Mouse (Mus musculus) neural tube, embryonic 13.5 days (tissue): ENCODE data around the gene Fam160a1. TPM values are rescaled to one million over a fixed set of nuclear protein-coding genes. Genes with fewer than 3 reads are reported as not detected.

Experiments
- ATAC-seq: fragments of 200-750 bp; cut with Nextera tagmentation; 2 replicates; pipeline ENCODE4 v1.8.0; 2017; ENCODE audit warnings: low read depth, mild to moderate bottlenecking, moderate TSS enrichment, moderate library complexity
- H3K27ac ChIP-seq: fragments of 300-500 bp; sonication (generic); replicated peaks from 2 replicates; pipeline ENCODE4 v1.5.1; 2015; ENCODE audit warnings: moderate library complexity, mild to moderate bottlenecking, inconsistent platforms
- H3K27me3 ChIP-seq: fragments of 300-500 bp; sonication (generic); 2 replicates; pipeline ENCODE4 v1.6.1; 2015; ENCODE audit warnings: mild to moderate bottlenecking, inconsistent platforms
- H3K36me3 ChIP-seq: fragments of 300-500 bp; sonication (generic); 2 replicates; pipeline ENCODE4 v1.6.1; 2015; ENCODE audit warnings: mild to moderate bottlenecking, inconsistent platforms
- H3K4me1 ChIP-seq: fragments of 300-500 bp; sonication (generic); replicated peaks from 2 replicates; pipeline ENCODE4 v1.6.1; 2015; ENCODE audit warnings: inconsistent platforms
- H3K4me2 ChIP-seq: fragments of 300-500 bp; sonication (generic); 2 replicates; pipeline ENCODE4 v1.6.1; 2015; ENCODE audit warnings: inconsistent platforms, mild to moderate bottlenecking, moderate library complexity
- H3K4me3 ChIP-seq: fragments of 300-500 bp; sonication (generic); 2 replicates; pipeline ENCODE4 v1.5.1; 2015; ENCODE audit warnings: mild to moderate bottlenecking, inconsistent platforms
- H3K9ac ChIP-seq: fragments of 300-500 bp; sonication (generic); 2 replicates; pipeline ENCODE4 v1.6.1; 2015; ENCODE audit warnings: moderate library complexity, mild to moderate bottlenecking, inconsistent platforms
- H3K9me3 ChIP-seq: fragments of 300-500 bp; sonication (generic); 2 replicates; pipeline ENCODE4 v1.6.1; 2016; ENCODE audit warnings: inconsistent platforms
- WGBS: fragments of 180-500 bp; shearing (Covaris S2); methylation state at CpG from one replicate; pipeline ENCODE4 v1.1.7; 2015; 5-methylcytosine and 5-hydroxymethylcytosine counted together
- polyA plus RNA-seq: library from polyadenylated mRNA; unstranded; fragments of >200 nt; fragmentation: Nextera tagmentation; extraction: Ambion mirVana; gene quantifications from 2 replicates; pipeline ENCODE4 v1.2.1, GENCODE M21; 2015

Gene Fam160a1
- polyA plus RNA-seq = 0.21 and 0.39 TPM in 2 replicates

DNA sequence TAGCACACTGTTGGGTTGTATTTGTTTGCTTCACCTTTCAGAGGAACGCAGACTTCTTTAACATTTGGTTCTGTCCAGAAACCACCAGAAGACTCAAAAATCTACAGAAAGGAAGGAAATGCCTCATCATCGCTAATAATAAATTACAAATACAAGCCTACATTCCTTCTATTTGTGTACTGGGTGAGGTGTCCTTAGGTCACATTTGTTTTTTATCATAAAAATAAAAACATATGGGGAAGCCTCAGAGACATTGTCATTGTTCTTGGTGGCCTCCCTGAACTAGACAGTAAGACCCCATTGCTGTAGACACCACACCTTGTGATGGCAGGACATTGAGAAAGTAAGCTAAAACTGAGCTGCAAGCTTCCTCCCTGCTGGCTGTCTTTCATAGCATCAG is at the start of gene Fam160a1:
Fam160a1 (minus strand) TSS at position 101 of the 400 bp plus-strand sequence.
- Histone ChIP-seq H3K27me3 (no peaks in the 10 kb centered on the region), H3K9me3 (no peaks in the 10 kb centered on the region), H3K9ac (no peak within 1 kb of the TSS), H3K4me2 (no peak within 1 kb of the TSS), H3K4me3 (no peak within 1 kb of the TSS), H3K27ac (no peak within 1 kb of the TSS), H3K4me1 (no peaks in the 10 kb centered on the region), H3K36me3 (no peaks in the 10 kb centered on the region)
- 95% methylated on average over 2 of the region's 2 CpGs for WGBS
- no peak for ATAC-seq

DNA sequence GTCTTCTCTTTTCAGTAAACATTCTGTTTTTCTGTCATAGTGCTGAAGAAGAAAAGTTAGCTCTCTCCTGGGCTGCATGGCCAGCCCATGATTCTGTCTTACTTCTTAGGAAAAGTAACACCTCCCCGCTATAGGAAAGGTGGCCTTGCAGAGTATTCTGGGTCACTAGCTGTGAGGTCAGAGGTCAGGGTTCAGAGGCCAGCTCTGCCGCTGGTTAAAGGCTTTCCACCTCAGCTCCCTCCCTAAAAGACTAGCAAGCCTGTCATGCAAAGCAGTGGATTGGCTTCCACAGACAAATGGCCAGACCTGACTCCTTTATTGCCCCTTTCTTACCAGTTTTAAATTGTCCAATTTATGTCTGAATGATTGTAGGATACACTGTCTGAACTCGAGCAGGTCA is 46.9 kb upstream of the Fam160a1 start:
- Histone ChIP-seq H3K27me3 (no peaks in the 10 kb centered on the region), H3K4me2 (no peak overlapping the region), H3K27ac (no peak overlapping the region), H3K36me3 (no peaks in the 10 kb centered on the region), H3K9me3 (no peaks in the 10 kb centered on the region), H3K4me3 (no peak overlapping the region), H3K9ac (no peak overlapping the region), H3K4me1 (no peaks in the 10 kb centered on the region)
- no peak for ATAC-seq
- WGBS = 15% methylated on average over 3 of the region's 3 CpGs

DNA sequence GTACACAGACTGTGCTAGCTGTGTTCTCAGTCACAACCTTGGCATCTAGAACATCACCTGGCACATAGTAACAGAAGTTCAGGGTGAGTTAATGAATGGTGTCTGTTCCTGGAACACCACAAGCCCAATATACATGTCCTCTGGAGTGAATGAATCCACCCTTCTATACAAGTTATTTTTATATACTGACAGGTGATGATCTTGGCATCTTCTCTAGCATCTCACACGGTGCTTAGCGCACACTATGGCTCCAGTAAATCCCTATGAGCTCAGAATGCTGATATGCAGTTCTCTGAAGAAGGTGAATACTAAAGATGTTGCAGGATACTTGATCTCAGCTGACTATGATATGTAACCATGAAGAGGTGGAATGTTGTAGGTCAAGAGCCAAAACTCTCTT is 45.8 kb upstream of the Fam160a1 start:
- ATAC-seq = no peak
- no peak overlapping the region for H3K4me2 ChIP-seq

DNA sequence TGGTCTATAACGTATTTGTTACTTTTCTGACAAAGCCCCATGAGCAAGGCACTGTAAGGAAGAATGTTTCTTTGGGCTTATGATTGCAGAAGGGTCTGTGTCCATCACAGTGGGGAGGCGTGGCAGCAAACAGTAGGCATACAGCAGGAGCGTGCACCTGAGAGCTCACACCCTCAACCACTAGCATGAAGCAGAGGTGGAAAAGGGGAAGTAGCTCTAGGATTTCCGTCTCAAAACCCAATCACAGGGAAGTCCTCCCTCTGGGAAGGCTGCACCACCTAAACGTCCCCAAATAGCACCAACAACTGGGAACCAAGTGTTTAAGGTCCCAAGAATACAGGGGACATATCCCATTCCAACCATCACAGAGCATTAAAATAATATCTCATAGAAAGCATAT is 43.9 kb upstream of the Fam160a1 start:
- Histone ChIP-seq H3K27ac (no peak overlapping the region), H3K9me3 (no peaks in the 10 kb centered on the region), H3K9ac (no peak overlapping the region), H3K4me3 (no peak overlapping the region), H3K4me2 (no peak overlapping the region), H3K36me3 (no peaks in the 10 kb centered on the region), H3K4me1 (no peaks in the 10 kb centered on the region), H3K27me3 (no peaks in the 10 kb centered on the region)
- WGBS = 89% methylated on average over 5 of the region's 5 CpGs
- ATAC-seq = no peak

More for the DNA sequence above, 45.8 kb upstream of the Fam160a1 start:
- H3K27me3 ChIP-seq = no peaks in the 10 kb centered on the region
- 97% methylated on average over 2 of the region's 2 CpGs for WGBS
- no peak overlapping the region for H3K9ac ChIP-seq
- no peak overlapping the region for H3K27ac ChIP-seq
- H3K36me3 ChIP-seq = no peaks in the 10 kb centered on the region
- no peak overlapping the region for H3K4me3 ChIP-seq
- H3K9me3 ChIP-seq = no peaks in the 10 kb centered on the region
- H3K4me1 ChIP-seq = no peaks in the 10 kb centered on the region

DNA sequence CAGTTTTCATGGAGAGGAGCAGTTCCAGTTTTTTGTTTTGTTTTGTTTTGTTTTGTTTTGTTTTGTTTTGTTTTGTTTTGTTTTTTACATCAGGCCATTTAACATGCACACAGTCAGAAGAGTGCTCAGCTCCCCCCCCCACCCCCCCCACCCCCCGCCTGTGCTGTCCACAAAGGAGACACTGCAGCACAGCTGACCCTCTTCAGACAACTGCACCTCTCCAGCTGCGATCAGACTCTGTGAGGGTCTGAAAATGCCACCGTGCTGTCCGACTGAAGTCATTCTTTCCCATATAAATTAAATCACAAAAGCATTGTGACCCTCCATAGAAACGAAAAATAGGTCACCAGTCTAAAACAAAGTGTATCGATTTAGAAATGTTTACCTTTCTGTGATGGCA is 42.2 kb upstream of the Fam160a1 start:
- no peaks in the 10 kb centered on the region for H3K9me3 ChIP-seq
- no peaks in the 10 kb centered on the region for H3K36me3 ChIP-seq
- no peak overlapping the region for H3K9ac ChIP-seq
- ATAC-seq = no peak
- no peaks in the 10 kb centered on the region for H3K4me1 ChIP-seq
- H3K27me3 ChIP-seq = no peaks in the 10 kb centered on the region
- H3K4me2 ChIP-seq = no peak overlapping the region
- WGBS = 58% methylated on average over 6 of the region's 6 CpGs
- no peak overlapping the region for H3K27ac ChIP-seq
- no peak overlapping the region for H3K4me3 ChIP-seq

DNA sequence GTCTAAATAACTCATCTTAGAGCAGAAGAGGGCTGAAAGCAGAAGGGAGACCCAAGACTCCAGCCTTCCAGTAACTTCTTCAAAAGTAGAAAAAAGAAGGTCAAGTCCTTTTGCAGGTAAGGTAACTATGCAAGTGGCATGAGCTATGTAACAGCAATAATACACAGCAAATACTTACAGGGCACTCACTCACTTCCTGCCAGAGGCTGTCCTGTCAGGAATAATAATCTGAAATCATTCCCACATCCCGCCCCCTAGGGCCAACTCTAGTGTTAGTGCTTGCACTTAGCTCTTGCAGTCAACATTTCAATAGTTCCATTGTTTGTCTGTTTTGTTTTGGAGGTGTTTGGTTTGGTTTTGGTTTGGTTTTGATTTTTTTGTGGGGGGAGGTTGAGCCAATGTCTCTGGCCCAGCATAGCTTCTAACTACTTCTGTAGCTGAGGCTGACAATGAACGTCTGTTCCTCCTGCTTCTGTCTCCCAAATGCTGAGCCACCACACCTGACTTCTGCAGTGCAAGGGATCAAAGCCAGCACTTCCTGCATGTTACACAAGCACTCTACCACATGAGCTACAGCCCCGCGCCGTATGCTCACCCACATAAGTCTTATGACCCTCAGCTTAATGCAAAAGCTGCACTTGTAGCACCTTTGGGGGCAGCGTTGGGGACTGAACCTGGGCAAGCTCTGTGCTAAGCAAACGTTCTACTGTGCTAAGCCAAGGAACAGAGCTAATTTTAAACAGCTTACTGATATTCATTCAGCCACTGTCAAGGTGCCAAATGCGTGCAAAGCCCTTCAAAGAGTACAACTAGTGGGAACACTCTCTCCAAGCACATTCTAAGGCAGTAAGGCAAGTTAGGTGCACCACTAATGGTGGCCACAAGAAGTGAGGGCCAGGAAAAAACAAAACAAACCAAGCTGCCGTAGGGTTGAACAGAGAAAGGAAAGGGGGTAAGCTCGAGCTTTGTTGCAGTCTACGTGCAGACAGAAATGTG is 41.3 kb upstream of the Fam160a1 start:
- Histone ChIP-seq H3K9ac (no peak overlapping the region), H3K27ac (no peak overlapping the region), H3K4me3 (no peak overlapping the region), H3K9me3 (no peaks in the 10 kb centered on the region), H3K4me1 (no peaks in the 10 kb centered on the region), H3K36me3 (no peaks in the 10 kb centered on the region), H3K4me2 (no peak overlapping the region), H3K27me3 (no peaks in the 10 kb centered on the region)
- no peak for ATAC-seq
- 79% methylated on average over 11 of the region's 11 CpGs for whole genome bisulfite sequencing

DNA sequence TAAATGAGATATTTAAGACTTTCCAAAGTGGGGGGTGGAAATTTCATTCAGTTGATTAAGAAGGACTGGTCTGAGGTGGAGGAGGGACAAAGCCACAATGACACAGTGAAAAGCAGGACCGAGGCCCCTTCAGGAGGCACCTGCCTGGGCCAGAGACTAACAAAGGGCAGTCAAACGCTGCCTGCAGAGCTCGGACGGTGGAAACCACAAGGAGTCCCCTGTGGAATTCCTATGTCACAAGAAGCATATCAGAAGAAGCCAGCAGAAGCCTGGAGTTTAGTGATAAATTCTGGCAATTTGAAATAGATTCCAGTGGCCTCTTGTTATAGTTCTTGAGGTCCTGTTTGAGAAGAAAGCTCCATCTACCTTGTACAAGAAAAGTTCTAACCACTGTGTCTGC is 40.0 kb upstream of the Fam160a1 start:
- Histone ChIP-seq H3K4me1 (no peaks in the 10 kb centered on the region), H3K27me3 (no peaks in the 10 kb centered on the region), H3K9me3 (no peaks in the 10 kb centered on the region), H3K4me2 (no peak overlapping the region), H3K9ac (no peak overlapping the region), H3K36me3 (no peaks in the 10 kb centered on the region), H3K27ac (no peak overlapping the region), H3K4me3 (no peak overlapping the region)
- no peak for ATAC-seq
- 21% methylated on average over 4 of the region's 4 CpGs for WGBS

DNA sequence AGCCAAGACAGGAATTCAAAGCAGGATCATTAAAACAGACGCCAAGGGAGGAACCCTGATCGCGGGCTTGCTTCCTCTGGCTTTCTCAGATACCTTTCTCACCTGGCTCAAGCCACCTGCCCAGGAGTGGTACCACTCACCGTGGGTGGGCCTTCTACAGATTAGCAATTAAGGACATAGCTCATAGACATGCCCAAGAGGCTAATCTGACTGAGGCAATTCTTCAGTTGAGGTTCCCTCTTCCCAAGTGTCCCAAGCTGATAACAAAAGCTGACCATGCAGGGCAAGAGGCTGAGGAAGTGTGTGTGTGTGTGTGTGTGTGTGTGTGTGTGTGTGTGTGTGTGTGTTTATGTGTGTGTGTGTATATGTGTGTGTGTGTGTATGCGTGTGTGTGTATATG is 38.9 kb upstream of the Fam160a1 start:
- no peaks in the 10 kb centered on the region for H3K9me3 ChIP-seq
- no peak for ATAC-seq
- no peak overlapping the region for H3K27ac ChIP-seq
- no peak overlapping the region for H3K4me3 ChIP-seq
- 90% methylated on average over 5 of the region's 5 CpGs for WGBS
- no peaks in the 10 kb centered on the region for H3K36me3 ChIP-seq
- no peaks in the 10 kb centered on the region for H3K4me1 ChIP-seq
- H3K27me3 ChIP-seq = no peaks in the 10 kb centered on the region
- no peak overlapping the region for H3K4me2 ChIP-seq
- H3K9ac ChIP-seq = no peak overlapping the region

DNA sequence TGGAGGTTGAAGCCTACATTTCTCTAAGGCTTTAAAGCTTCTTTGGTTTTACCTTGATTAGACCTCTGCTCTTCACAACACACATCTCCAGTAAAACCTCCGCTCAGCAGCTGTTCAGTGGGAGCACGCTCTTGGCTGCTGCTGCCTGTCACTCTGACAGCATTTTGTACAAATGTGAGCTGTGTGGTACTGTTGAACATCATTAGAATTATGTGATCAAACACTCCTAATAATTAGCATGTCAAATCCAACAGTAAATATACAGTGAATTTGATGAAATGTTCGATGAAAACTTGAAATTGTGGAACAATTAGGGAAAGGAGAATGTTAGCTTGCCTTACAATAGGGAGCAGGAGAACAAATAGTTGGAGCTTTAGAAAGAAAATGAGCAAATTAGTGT is 38.0 kb upstream of the Fam160a1 start:
- Histone ChIP-seq H3K36me3 (no peaks in the 10 kb centered on the region), H3K9me3 (no peaks in the 10 kb centered on the region), H3K4me2 (no peak overlapping the region), H3K27ac (no peak overlapping the region), H3K4me3 (no peak overlapping the region), H3K4me1 (no peaks in the 10 kb centered on the region), H3K27me3 (no peaks in the 10 kb centered on the region), H3K9ac (no peak overlapping the region)
- ATAC-seq = no peak
- WGBS = 90% methylated on average over 3 of the region's 3 CpGs

DNA sequence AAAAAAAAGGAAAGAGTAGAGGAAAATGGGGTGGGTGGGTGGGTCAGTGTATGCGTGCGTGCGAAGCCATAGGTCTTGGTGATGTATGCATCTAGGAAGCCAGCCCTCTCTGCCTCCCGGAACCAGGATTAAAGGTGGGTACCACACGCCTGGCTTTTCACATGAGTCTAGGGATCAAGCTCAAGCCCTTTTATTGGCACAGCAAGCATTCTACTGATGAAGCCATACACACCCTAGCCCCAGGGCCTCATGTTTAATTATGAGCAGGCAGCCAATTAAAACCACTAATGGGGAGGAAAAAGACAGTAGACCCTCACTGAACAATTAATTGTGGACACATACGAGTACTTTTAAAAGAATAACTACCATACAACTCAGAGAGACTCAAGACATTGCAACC is 37.1 kb upstream of the Fam160a1 start:
- H3K9me3 ChIP-seq = no peaks in the 10 kb centered on the region
- H3K27me3 ChIP-seq = no peaks in the 10 kb centered on the region
- no peaks in the 10 kb centered on the region for H3K36me3 ChIP-seq
- WGBS = 77% methylated on average over 6 of the region's 6 CpGs
- no peak overlapping the region for H3K4me2 ChIP-seq
- H3K9ac ChIP-seq = no peak overlapping the region
- H3K4me1 ChIP-seq = no peaks in the 10 kb centered on the region
- no peak overlapping the region for H3K4me3 ChIP-seq
- no peak overlapping the region for H3K27ac ChIP-seq
- ATAC-seq = no peak

DNA sequence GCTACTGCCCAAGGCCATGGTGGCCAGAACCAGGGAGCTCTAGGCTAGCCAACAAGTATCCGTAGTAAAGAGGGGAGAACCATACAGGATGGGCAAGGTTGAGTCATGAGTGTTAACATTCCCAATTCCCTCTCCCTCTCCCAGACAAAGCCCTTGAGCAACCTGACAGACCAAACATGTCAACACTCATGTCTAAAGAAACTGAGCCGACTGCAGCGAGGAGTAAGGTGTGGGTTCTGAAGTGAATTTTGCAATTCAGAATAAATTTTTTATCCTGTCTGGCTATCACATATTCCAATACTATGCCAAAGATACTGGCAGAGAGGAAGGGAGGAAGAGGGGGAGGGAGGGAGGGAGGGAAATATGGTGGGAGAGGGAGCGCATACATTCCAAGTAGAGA is 36.6 kb upstream of the Fam160a1 start:
- Histone ChIP-seq H3K4me1 (no peaks in the 10 kb centered on the region), H3K9ac (no peak overlapping the region), H3K27me3 (no peaks in the 10 kb centered on the region), H3K36me3 (no peaks in the 10 kb centered on the region), H3K9me3 (no peaks in the 10 kb centered on the region), H3K4me2 (no peak overlapping the region), H3K27ac (no peak overlapping the region), H3K4me3 (no peak overlapping the region)
- WGBS = 97% methylated on average over 4 of the region's 4 CpGs
- ATAC-seq = no peak

DNA sequence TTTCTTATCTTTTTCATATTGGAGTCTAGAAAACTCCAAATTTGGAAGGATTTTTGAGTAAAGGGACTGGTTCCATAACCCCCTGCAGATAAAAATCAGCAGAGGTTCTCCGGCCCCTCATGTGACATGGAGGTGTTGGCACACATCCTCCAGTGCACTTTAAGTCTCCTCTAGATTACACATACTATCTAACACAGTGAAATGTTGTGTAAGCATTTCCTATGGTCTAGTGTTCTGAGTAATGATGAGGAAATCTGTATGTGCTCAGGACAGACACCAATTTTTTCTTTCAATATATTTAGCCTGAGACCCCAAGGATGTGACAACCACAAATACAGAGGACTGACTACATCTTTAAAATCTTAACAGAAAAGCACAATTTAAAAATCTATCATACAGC is 33.0 kb upstream of the Fam160a1 start:
- Histone ChIP-seq H3K27me3 (no peaks in the 10 kb centered on the region), H3K4me2 (no peak overlapping the region), H3K27ac (no peak overlapping the region), H3K4me3 (no peak overlapping the region), H3K36me3 (no peaks in the 10 kb centered on the region), H3K9ac (no peak overlapping the region), H3K9me3 (no peaks in the 10 kb centered on the region), H3K4me1 (no peaks in the 10 kb centered on the region)
- WGBS = 98% methylated on average over 1 of the region's 1 CpGs
- ATAC-seq = no peak

DNA sequence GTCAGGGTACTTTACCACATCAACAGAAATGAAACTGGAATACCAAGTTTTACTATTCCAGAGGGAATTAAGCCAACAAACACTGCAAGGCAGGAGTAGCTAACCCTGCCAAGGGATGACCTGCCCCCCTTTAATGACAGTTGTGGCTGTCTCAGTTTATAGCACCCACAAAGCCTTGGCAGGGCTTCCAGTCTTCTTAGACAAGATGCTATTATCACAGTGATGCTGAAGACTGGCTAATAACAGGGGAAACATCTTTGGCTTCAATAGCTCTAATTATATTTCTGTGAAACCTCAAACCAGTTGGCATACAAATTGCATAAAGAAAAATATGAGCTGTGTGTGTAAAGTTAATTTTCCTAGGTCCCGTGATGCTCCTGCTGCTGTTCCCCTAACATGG is 29.2 kb upstream of the Fam160a1 start:
- Histone ChIP-seq H3K4me1 (peaks cover 10% of the 10 kb centered on the region), H3K4me2 (no peak overlapping the region), H3K9ac (no peak overlapping the region), H3K27me3 (no peaks in the 10 kb centered on the region), H3K36me3 (no peaks in the 10 kb centered on the region), H3K9me3 (no peaks in the 10 kb centered on the region), H3K4me3 (no peak overlapping the region), H3K27ac (no peak overlapping the region)
- WGBS = 83% methylated on average over 1 of the region's 1 CpGs
- no peak for ATAC-seq
